Mouse (Mus musculus): Measurements from ENCODE around the gene Rnf13. TPM values are rescaled to one million over a fixed set of nuclear protein-coding genes. Genes with fewer than 3 reads are reported as not detected.

Gene Rnf13
- 76.0 and 83.0 TPM in 2 replicates for polyA plus RNA-seq (2015; fragmentation: Nextera tagmentation; extraction: Ambion mirVana)

DNA sequence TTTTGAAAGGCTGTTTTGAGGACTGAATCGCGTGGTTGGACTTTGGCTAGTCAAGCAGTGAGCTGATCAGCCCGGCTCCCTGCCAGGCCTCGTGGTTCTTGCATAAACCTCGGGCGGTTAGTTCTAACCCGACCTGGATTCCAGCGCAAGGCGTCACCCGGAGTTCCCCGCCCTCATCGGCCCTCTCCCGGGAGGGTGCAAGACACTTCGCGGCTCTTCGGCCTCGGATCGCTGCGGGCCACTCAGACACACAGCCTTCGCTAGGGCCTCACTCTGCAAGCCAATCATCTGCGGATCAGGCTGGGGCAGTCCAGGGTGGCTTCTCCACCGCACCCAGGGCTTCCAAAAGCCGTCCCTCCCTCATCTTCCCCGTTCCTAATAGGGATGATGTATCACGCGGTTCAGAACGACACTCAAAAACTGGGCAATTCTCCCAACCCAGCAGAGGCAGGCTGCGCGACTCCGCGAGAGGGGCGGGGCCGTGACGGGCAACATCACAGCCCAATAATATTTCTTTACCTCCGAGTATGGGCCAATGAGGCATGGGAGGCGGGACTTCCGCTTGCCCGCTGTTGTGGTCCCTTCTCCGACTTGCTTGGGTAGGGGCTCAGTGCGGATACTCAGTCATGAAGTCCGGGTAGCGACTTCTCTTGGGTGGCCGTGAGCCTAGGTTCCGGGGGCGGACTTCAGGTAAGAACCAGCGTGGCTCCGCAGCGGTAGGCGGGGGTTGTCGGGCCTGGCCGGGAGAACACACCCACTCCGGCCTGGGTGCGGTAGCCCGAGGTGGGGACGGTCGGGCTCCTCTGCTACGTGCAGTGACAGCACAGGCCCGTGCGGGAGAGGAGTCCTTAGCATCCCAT lies at the start of gene Rnf13:
Rnf13 (plus strand) TSS at position 552 of the 860 bp plus-strand sequence.
- H3K9me3 ChIP-seq, result no peaks in the 10 kb centered on the region
- H3K27me3 ChIP-seq (replicated peaks), result no peaks in the 10 kb centered on the region
- 0 out of 2 replicates have a peak, but pooled peaks cover 2% of the 10 kb centered on the region for H3K4me1 ChIP-seq
- ATAC-seq (ENCODE audit: insufficient read depth, low FRiP score, low read depth), result peak; percentile 98
- peak within 1 kb of the TSS; percentile 70 for H3K4me2 ChIP-seq
- WGBS, result under 1% methylated on average over 59 of the region's 59 CpGs
- H3K4me3 ChIP-seq (replicated peaks), result peak within 1 kb of the TSS; percentile 90
- no peaks in the 10 kb centered on the region for H3K36me3 ChIP-seq
- peak within 1 kb of the TSS; percentile 97 for H3K27ac ChIP-seq
- H3K9ac ChIP-seq, result peak within 1 kb of the TSS; percentile 71

DNA sequence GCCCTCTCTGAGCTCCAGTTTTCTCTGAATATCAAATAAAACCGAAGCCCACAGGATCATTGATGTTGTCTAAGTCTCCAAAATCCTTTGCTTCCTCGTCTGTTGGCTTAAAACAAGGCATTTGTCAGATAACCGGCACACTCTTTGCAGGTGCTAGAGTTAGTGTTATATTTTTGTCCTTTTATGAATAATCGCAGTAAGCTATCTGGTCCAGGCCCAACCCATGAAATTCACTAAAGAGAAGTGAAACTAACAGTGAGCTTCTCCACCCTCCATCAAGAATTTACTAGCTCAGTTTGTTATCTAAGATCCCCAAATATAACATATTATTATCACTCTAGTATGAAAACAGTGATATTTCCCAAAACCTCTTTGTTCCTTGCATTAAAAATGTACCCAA lies 44.1 kb upstream of the Rnf13 start:
- ATAC-seq (ENCODE audit: insufficient read depth, low FRiP score, low read depth), result no peak
- WGBS, result 77% methylated on average over 4 of the region's 4 CpGs

DNA sequence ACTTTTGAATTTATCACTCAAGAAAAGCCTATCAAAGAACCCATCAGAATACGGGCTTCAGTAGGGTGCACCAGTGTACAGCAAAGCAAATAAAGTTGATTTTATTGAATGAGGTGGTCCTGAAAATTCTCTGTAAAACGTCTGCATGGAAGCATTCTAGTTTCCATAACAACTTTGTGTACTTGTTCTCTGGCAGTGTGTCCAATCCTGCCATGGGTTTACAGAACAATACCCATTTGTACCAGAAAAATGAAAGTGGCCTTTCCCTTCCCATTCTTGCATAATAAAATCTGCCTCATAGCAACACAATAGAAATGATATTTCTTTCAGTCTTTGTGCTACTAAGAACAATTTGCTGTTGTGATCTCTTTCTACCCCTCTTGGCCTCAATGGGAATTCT lies 43.1 kb upstream of the Rnf13 start, which contains the start of gene Ankub1:
Ankub1 (minus strand) TSS at position 81 of the 400 bp plus-strand sequence.
- no peak for ATAC-seq (ENCODE audit: insufficient read depth, low FRiP score, low read depth)
- H3K4me1 ChIP-seq, result no peaks in the 10 kb centered on the region
- 59% methylated on average over 2 of the region's 2 CpGs for WGBS

More for the DNA sequence above, 44.1 kb upstream of the Rnf13 start:
- H3K9me3 ChIP-seq, result no peaks in the 10 kb centered on the region
- H3K9ac ChIP-seq, result no peak overlapping the region
- H3K4me1 ChIP-seq, result no peaks in the 10 kb centered on the region
- H3K36me3 ChIP-seq, result no peaks in the 10 kb centered on the region
- no peak overlapping the region for H3K4me3 ChIP-seq (replicated peaks)
- no peaks in the 10 kb centered on the region for H3K27me3 ChIP-seq (replicated peaks)
- H3K4me2 ChIP-seq, result no peak overlapping the region
- H3K27ac ChIP-seq, result no peak overlapping the region

DNA sequence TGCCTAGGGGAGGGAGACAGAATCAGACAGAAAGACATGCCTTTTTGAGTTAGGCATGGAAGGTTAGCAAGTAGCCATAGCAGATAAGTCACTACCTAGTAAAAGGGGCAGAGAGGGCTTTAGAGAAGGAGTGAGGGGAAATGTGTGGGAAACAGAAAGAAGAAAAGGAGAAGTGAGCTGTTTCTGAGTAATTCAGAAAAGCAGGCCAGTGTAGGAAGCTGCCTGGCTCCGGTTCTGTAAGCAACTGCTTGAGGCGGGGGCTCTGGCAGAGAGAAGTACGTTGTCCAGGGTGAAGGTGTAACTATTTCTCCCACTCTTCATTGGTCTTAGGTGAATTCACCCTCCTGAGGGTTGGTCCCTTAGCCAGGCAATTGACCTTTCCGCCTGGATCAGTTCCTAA lies 39.6 kb upstream of the Rnf13 start:
- Histone ChIP-seq H3K4me2 (no peak overlapping the region), H3K9ac (no peak overlapping the region), H3K4me3 (replicated peaks) (no peak overlapping the region), H3K36me3 (no peaks in the 10 kb centered on the region), H3K27ac (no peak overlapping the region), H3K27me3 (replicated peaks) (no peaks in the 10 kb centered on the region), H3K4me1 (no peaks in the 10 kb centered on the region), H3K9me3 (no peaks in the 10 kb centered on the region)
- 85% methylated on average over 4 of the region's 4 CpGs for WGBS
- ATAC-seq (ENCODE audit: insufficient read depth, low FRiP score, low read depth), result no peak

More for the DNA sequence above, 43.1 kb upstream of the Rnf13 start, which contains the start of gene Ankub1:
- H3K36me3 ChIP-seq, result no peaks in the 10 kb centered on the region
- H3K9me3 ChIP-seq, result no peaks in the 10 kb centered on the region
- H3K27ac ChIP-seq, result no peak within 1 kb of the TSS
- no peak within 1 kb of the TSS for H3K4me3 ChIP-seq (replicated peaks)
- H3K27me3 ChIP-seq (replicated peaks), result no peaks in the 10 kb centered on the region
- H3K4me2 ChIP-seq, result no peak within 1 kb of the TSS
- H3K9ac ChIP-seq, result no peak within 1 kb of the TSS

DNA sequence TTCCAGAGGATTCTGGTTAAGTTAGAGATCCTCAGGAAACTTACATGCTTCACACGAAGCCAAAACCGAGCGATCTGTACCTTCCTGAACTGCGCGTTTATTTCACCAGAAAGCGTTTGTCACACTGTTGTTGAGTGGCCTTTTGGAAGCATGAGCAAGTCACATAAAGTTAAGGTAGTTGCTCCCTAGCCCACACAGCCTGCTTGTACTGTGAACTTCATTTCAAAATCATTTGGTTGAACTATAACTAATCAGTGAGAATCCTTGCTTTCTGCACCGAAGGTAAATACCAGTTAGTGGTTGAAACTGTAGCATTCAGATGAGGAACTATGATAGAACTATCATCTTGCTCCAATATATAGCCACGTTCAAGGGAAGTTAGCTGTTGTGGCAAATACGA lies 39.1 kb upstream of the Rnf13 start:
- ATAC-seq (ENCODE audit: insufficient read depth, low FRiP score, low read depth), result no peak
- Histone ChIP-seq H3K27me3 (replicated peaks) (no peaks in the 10 kb centered on the region), H3K27ac (no peak overlapping the region), H3K4me2 (no peak overlapping the region), H3K9me3 (no peaks in the 10 kb centered on the region), H3K4me1 (no peaks in the 10 kb centered on the region), H3K9ac (no peak overlapping the region), H3K36me3 (no peaks in the 10 kb centered on the region), H3K4me3 (replicated peaks) (no peak overlapping the region)
- 88% methylated on average over 9 of the region's 9 CpGs for WGBS

DNA sequence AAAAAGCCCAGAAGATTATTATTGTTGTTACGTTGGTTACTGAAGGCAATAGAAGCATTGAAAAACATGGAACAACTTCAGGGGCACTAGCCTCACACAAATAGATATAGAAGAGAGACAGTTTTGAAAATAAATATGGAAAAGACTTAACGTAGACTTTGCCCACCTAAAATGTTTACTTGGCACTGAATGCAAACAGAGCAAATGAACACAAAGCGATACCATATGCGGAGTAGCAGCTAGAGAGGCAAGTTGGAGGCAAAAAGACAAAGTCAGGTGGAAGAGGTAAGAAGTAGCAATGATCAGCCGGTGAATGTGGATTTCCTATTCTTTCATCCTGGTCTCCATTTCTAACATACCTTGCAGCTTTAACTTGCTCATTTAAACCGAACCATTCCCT lies 21.7 kb upstream of the Rnf13 start:
- Histone ChIP-seq H3K27me3 (replicated peaks) (no peaks in the 10 kb centered on the region), H3K9ac (no peak overlapping the region), H3K4me2 (no peak overlapping the region), H3K9me3 (no peaks in the 10 kb centered on the region), H3K36me3 (no peaks in the 10 kb centered on the region), H3K4me1 (no peaks in the 10 kb centered on the region), H3K4me3 (replicated peaks) (no peak overlapping the region), H3K27ac (no peak overlapping the region)
- WGBS, result 78% methylated on average over 6 of the region's 6 CpGs
- ATAC-seq (ENCODE audit: insufficient read depth, low FRiP score, low read depth), result no peak

- Histone ChIP-seq H3K4me3 (replicated peaks) (no peak overlapping the region), H3K27ac (no peak overlapping the region), H3K4me2 (no peak overlapping the region), H3K27me3 (replicated peaks) (no peaks in the 10 kb centered on the region), H3K9ac (no peak overlapping the region), H3K4me1 (0 out of 2 replicates have a peak, but pooled peaks cover 2% of the 10 kb centered on the region), H3K9me3 (no peaks in the 10 kb centered on the region), H3K36me3 (no peaks in the 10 kb centered on the region)
- WGBS, result 65% methylated on average over 5 of the region's 5 CpGs
- no peak for ATAC-seq (ENCODE audit: insufficient read depth, low FRiP score, low read depth)
Measured at GRCm38 (mm10) chr3:57732206-57732915, 3.5 kb upstream of the Rnf13 start.

- H3K9me3 ChIP-seq, result no peaks in the 10 kb centered on the region
- peak overlapping the region; percentile 90 for H3K4me3 ChIP-seq (replicated peaks)
- ATAC-seq (ENCODE audit: insufficient read depth, low FRiP score, low read depth), result no peak
- H3K4me1 ChIP-seq, result 0 out of 2 replicates have a peak, but pooled peaks cover 2% of the 10 kb centered on the region
- no peaks in the 10 kb centered on the region for H3K27me3 ChIP-seq (replicated peaks)
- H3K4me2 ChIP-seq, result peak overlapping the region; percentile 70
- WGBS, result 1% methylated on average over 13 of the region's 13 CpGs
- H3K27ac ChIP-seq, result peak overlapping the region; percentile 97
- no peaks in the 10 kb centered on the region for H3K36me3 ChIP-seq
- peak overlapping the region; percentile 71 for H3K9ac ChIP-seq
Measured at GRCm38 (mm10) chr3:57736419-57737095, 695 bp downstream of the Rnf13 start.

- WGBS, result 77% methylated on average over 1 of the region's 1 CpGs
- Histone ChIP-seq H3K4me3 (replicated peaks) (no peak overlapping the region), H3K4me2 (no peak overlapping the region), H3K9me3 (no peaks in the 10 kb centered on the region), H3K27ac (no peak overlapping the region), H3K9ac (no peak overlapping the region), H3K36me3 (no peaks in the 10 kb centered on the region), H3K27me3 (replicated peaks) (no peaks in the 10 kb centered on the region), H3K4me1 (0 out of 2 replicates have a peak, but pooled peaks cover 2% of the 10 kb centered on the region)
- no peak for ATAC-seq (ENCODE audit: insufficient read depth, low FRiP score, low read depth)
Measured at GRCm38 (mm10) chr3:57739830-57740229, 4.0 kb downstream of the Rnf13 start.

DNA sequence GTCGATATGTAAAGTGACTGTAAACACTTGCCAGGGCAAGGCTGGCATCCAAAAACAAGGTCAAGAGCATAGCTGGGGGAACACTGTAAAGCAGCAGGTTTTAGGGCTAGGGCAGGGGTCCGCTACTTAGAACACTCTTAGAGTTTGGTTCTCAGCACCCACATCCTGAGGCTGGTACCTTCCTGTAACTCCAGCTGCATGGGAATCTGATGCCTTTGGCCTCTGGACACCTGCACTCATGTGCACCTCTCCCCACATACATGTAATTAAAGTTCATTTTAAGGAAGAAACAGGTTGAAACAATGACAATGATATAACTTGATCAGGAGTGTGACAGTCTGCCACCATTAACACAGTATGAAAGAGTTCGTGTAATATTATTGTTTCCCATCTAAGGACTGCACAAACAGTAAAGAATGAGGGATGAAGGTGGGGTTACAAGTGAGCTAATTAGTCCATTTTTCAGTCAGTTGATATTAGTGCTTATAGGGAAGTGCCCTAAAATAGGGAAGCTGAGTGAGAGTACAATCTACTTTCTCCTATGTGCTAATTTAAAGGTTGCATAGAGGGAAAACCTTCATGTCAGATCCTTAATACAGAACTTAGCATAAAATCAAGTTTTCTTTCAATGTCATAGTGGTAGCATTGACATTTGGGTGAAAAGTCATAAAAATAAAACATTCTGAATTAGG lies 12.9 kb downstream of the Rnf13 start:
- Histone ChIP-seq H3K27ac (no peak overlapping the region), H3K27me3 (replicated peaks) (no peaks in the 10 kb centered on the region), H3K9me3 (no peaks in the 10 kb centered on the region), H3K4me3 (replicated peaks) (no peak overlapping the region), H3K36me3 (no peaks in the 10 kb centered on the region), H3K4me2 (no peak overlapping the region), H3K4me1 (no peaks in the 10 kb centered on the region), H3K9ac (no peak overlapping the region)
- 91% methylated on average over 3 of the region's 3 CpGs for WGBS
- ATAC-seq (ENCODE audit: insufficient read depth, low FRiP score, low read depth), result no peak

- Histone ChIP-seq H3K4me1 (no peaks in the 10 kb centered on the region), H3K27ac (no peak overlapping the region), H3K9ac (no peak overlapping the region), H3K4me3 (replicated peaks) (no peak overlapping the region), H3K9me3 (no peaks in the 10 kb centered on the region), H3K4me2 (no peak overlapping the region), H3K36me3 (no peaks in the 10 kb centered on the region), H3K27me3 (replicated peaks) (no peaks in the 10 kb centered on the region)
- 83% methylated on average over 2 of the region's 2 CpGs for WGBS
- no peak for ATAC-seq (ENCODE audit: insufficient read depth, low FRiP score, low read depth)
Measured at GRCm38 (mm10) chr3:57776915-57777314, 41.1 kb downstream of the Rnf13 start.

Measured in stomach, embryonic 15.5 days (tissue).